ENCODE assay signal across 8 mouse cellular contexts in genomic region chr15:27782383-27783036, GRCm38 (mm10).
DNase-seq lines count a peak whose midpoint lies in the region; ATAC-seq and TF ChIP-seq lines count a peak whose summit lies in the region.

No protein-coding gene starts in this region.

- H3K79me3 ChIP-seq in C2C12 (ENCODE audit: low read depth), result peaks cover 2% of the 10 kb centered on the region

- TF ChIP-seq POLR2A in myocyte (IDR thresholded peaks at IDR 0.05; ENCODE audit: insufficient read length, low read depth), result no peak

- ATAC-seq in heart, postnatal 0 days (ENCODE audit: insufficient read depth, low read depth), result peak; percentile 74

- DNase-seq in embryonic facial prominence, embryonic 10.5 days (ENCODE audit: low spot score), result no peak
- peak; percentile 88 for DNase-seq in heart, postnatal 0 days (ENCODE audit: low spot score)
- DNase-seq in kidney, postnatal 25 days, result peak; percentile 73 to 84
- DNase-seq in frontal cortex, postnatal 36 days (ENCODE audit: low spot score in 2 of 2), result no peak
- no peak for DNase-seq in B cell, adult 2 months
- no peak for DNase-seq in thymus, postnatal 0 days (ENCODE audit: low spot score)

- H3K36me3 ChIP-seq in C2C12 (ENCODE audit: control insufficient read depth, insufficient read depth), result peaks cover 7% of the 10 kb centered on the region
- peaks cover 7% of the 10 kb centered on the region; the same call in 1 of the 2 replicates for H3K36me3 ChIP-seq in embryonic facial prominence, embryonic 10.5 days (replicated peaks)
- no peaks in the 10 kb centered on the region for H3K36me3 ChIP-seq in heart, postnatal 0 days (replicated peaks; ENCODE audit: control insufficient read depth, insufficient read depth, low read length)
- H3K36me3 ChIP-seq in myocyte (ENCODE audit: control insufficient read depth, insufficient read depth), result peaks cover 18% of the 10 kb centered on the region

- TF ChIP-seq CTCF in C2C12 (IDR thresholded peaks at IDR 0.05; ENCODE audit: control insufficient read depth, insufficient read depth, insufficient read length), result no peak
- no peak for TF ChIP-seq CTCF in heart, postnatal 0 days (IDR thresholded peaks at IDR 0.05; ENCODE audit: low read depth)

- H3K27me3 ChIP-seq in C2C12 (ENCODE audit: control insufficient read depth, insufficient read depth, insufficient read length) (no peaks in the 10 kb centered on the region), myocyte (ENCODE audit: control insufficient read depth, insufficient read depth, insufficient read length) (no peaks in the 10 kb centered on the region)
- H3K27me3 ChIP-seq in embryonic facial prominence, embryonic 10.5 days (replicated peaks; ENCODE audit: low read depth, poor library complexity, severe bottlenecking), result no peaks in the 10 kb centered on the region
- H3K27me3 ChIP-seq in heart, postnatal 0 days (ENCODE audit: control insufficient read depth, insufficient read depth, low read length), result no peaks in the 10 kb centered on the region

- peak overlapping the region; percentile 59 for H3K4me2 ChIP-seq in heart, postnatal 0 days (ENCODE audit: low read depth, low read length)
- H3K4me2 ChIP-seq in myocyte (ENCODE audit: low read depth), result peak overlapping the region; percentile 92

- H3K4me3 ChIP-seq in C2C12 (ENCODE audit: insufficient read depth, poor library complexity, severe bottlenecking) (no peak overlapping the region), myocyte (peak overlapping the region; percentile 5)
- H3K4me3 ChIP-seq in embryonic facial prominence, embryonic 10.5 days, result no peak overlapping the region; the same call in 1 of the 2 replicates
- no peak overlapping the region for H3K4me3 ChIP-seq in heart, postnatal 0 days (ENCODE audit: low read depth, low read length)

- WGBS in embryonic facial prominence, embryonic 10.5 days, result 55% methylated on average over 15 of the region's 15 CpGs
- WGBS in heart, postnatal 0 days, result 12% methylated on average over 15 of the region's 15 CpGs

- no peaks in the 10 kb centered on the region for H3K9me3 ChIP-seq in embryonic facial prominence, embryonic 10.5 days
- no peaks in the 10 kb centered on the region for H3K9me3 ChIP-seq in heart, postnatal 0 days (replicated peaks; ENCODE audit: control insufficient read depth, low read length)

- peak; percentile 24; the same call in 1 of the 2 replicates for TF ChIP-seq EP300 in heart, postnatal 0 days (IDR thresholded peaks at IDR 0.05; ENCODE audit: low read depth)

- H3K79me2 ChIP-seq in C2C12 (ENCODE audit: control insufficient read depth, insufficient read depth), result peaks cover 34% of the 10 kb centered on the region
- no peaks in the 10 kb centered on the region for H3K79me2 ChIP-seq in myocyte (ENCODE audit: control insufficient read depth, insufficient read depth)

- H3K27ac ChIP-seq in embryonic facial prominence, embryonic 10.5 days (replicated peaks), result peak overlapping the region; percentile 92
- peak overlapping the region; percentile 91 for H3K27ac ChIP-seq in heart, postnatal 0 days (ENCODE audit: low read depth)

- peaks cover 100% of the 10 kb centered on the region for H3K4me1 ChIP-seq in embryonic facial prominence, embryonic 10.5 days
- peaks cover 83% of the 10 kb centered on the region for H3K4me1 ChIP-seq in heart, postnatal 0 days (ENCODE audit: control insufficient read depth, insufficient read depth)

- H3K9ac ChIP-seq in heart, postnatal 0 days (replicated peaks; ENCODE audit: low read depth, low read length), result no peak overlapping the region

- H3ac ChIP-seq in C2C12 (ENCODE audit: control insufficient read depth, insufficient read length, low read depth) (no peak overlapping the region), myocyte (ENCODE audit: control insufficient read depth, insufficient read length) (no peak overlapping the region)

TF ChIP-seq in C2C12, 6 proteins besides CTCF, POLR2A, EP300 and RAD21:
- peak; percentile 85 for TF ChIP-seq MAX (IDR thresholded peaks at IDR 0.05)
- TF ChIP-seq USF1 (IDR thresholded peaks at IDR 0.05; ENCODE audit: low read depth), result peak; percentile 82
- TF ChIP-seq MYOD1 (IDR thresholded peaks at IDR 0.05; ENCODE audit: control insufficient read depth, insufficient read length, low read depth), result no peak
- no peak for TF ChIP-seq FOSL1 (IDR thresholded peaks at IDR 0.05; ENCODE audit: insufficient read depth, low read length, poor library complexity, severe bottlenecking)

TF ChIP-seq in myocyte, 11 proteins besides CTCF, POLR2A, EP300 and RAD21:
- TF ChIP-seq TCF3 (IDR thresholded peaks at IDR 0.05; ENCODE audit: insufficient read length, low read depth) (no peak), MAX (IDR thresholded peaks at IDR 0.05; ENCODE audit: low read depth) (peak; percentile 21), TCF12 (IDR thresholded peaks at IDR 0.05; ENCODE audit: insufficient read depth, poor library complexity, severe bottlenecking) (peak; percentile 11), MYOD1 (IDR thresholded peaks at IDR 0.05; ENCODE audit: control insufficient read depth in 1 of 3, insufficient read length in 2 of 3, low read depth in 2 of 3) (no peak), POLR2AphosphoS2 (IDR thresholded peaks at IDR 0.05; ENCODE audit: insufficient read length, low read depth) (no peak), E2F4 (IDR thresholded peaks at IDR 0.05; ENCODE audit: insufficient read depth) (no peak), CEBPB (IDR thresholded peaks at IDR 0.05; ENCODE audit: insufficient read depth, poor library complexity, severe bottlenecking) (peak; percentile 46; the same call in 1 of the 2 replicates), MYOG (IDR thresholded peaks at IDR 0.05; ENCODE audit: control insufficient read depth in 1 of 3, insufficient read depth in 1 of 3, insufficient read length in 2 of 3, low read depth in 2 of 3) (no peak), REST (IDR thresholded peaks at IDR 0.05; ENCODE audit: insufficient read depth, insufficient read length) (no peak), USF1 (IDR thresholded peaks at IDR 0.05; ENCODE audit: low read depth) (peak; percentile 79), SRF (IDR thresholded peaks at IDR 0.05; ENCODE audit: control insufficient read depth, insufficient read length, low read depth) (no peak)

Comparison
In these comparisons a context has a peak if more than half of its experiments do, and no peak if none do; other contexts are left out.
1. DNase-seq: peak in heart, postnatal 0 days (single experiment) and kidney, postnatal 25 days (2 of 2); none in embryonic facial prominence, embryonic 10.5 days (single experiment), frontal cortex, postnatal 36 days (0 of 2), B cell, adult 2 months (0 of 2) and thymus, postnatal 0 days (single experiment).